Mouse (Mus musculus) colon, adult 2 months (tissue): ENCODE results near the gene Lrrc10. TPM values are rescaled to one million over a fixed set of nuclear protein-coding genes. Genes with fewer than 3 reads are reported as not detected.

ENCODE experiments used
- polyA plus RNA-seq: library from polyadenylated mRNA; depleted of rRNA; stranded (reverse); fragments of >200 nt; gene quantifications from 2 replicates; pipeline ENCODE4 v1.2.3, GENCODE M21; 2012; rRNA removed

Lrrc10 gene
- polyA plus RNA-seq, result not detected in 2 replicates

DNA sequence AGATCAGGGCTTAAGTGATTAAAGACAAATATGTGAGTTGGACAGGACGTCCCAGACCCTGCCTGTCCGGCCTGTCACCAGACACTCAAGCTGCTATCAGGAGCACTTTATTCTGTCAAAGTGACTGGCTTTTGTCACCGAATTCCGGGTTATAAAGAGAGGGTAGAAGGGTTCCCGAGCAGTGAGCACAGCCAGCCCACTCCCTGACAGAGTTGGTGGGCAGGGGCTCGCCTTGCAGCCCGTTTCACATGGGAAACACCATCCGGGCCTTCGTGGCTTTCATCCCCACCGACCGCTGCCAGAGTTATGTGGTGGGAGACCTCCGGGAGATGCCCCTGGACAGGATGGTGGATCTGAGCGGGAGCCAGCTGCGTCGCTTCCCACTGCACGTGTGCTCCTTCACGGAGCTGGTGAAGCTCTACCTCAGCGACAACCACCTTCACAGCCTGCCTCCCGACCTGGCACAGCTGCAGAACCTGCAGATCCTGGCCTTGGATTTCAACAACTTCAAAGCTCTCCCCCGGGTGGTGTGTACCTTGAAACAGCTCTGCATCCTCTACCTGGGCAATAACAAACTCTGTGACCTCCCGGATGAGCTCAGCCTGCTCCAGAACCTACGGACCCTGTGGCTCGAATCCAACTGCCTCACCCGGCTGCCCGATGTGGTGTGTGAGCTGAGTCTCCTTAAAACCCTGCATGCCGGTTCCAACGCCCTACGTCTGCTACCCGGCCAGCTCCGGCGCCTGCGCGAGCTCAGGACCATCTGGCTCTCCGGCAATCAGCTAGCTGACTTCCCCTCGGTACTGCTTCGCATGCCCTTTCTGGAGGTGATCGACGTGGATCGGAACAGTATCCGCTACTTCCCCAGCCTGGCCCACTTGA, at the start of gene Lrrc10:
Gene Lrrc10 (plus strand): TSS at position 167 of the 882 bp plus-strand sequence.

DNA sequence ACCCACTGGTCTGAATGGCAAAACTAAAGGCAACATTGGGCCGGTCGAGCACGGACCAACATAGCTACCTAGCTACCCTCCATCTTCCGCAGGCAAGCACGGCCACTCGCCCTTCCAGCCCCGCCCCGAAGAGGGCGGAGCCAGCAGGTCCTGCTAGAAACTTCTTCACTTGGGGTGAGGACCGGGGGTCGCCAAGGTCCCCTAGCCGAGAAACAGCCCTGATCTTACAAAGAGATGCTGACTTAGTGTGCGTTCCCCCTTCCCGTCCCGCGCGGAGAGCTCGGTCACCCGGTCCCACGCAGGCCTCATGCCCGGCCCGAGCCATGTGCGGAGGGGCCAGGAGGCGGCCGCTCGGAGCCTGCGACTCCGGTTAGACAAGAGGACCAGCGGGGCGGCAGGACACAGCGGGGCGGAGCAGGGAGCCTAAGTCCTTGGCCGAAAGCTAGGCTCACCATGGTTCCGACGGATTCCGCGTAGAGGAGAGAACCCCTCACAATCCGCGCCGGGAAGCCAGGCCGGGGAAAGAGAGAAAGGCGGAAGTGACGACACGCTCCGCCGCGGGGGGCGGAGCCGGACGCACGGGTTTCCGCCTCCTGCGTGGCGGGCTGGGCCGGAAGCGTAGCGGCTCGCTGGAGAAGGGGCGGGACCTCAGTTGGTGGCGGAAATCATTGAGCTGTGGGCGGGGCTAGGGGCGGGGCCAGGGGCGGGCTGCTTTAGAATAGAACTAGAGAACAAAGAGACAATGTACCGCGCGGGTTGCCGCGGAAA, 18.3 kb downstream of the Lrrc10 start, which contains the start of gene Cct2:
Gene Cct2 (minus strand): TSS at position 561 of the 768 bp plus-strand sequence.

Other genes starting within 250 kb of the Lrrc10 start
- 0.03 and 0.07 TPM in 2 replicates for gene Myrfl, start 148.4 kb upstream of the Lrrc10 start, polyA plus RNA-seq
- gene Rab3ip, start 94.6 kb upstream of the Lrrc10 start, polyA plus RNA-seq, result 88.7 and 197 TPM in 2 replicates
- gene Gm10271, start 72.7 kb upstream of the Lrrc10 start, polyA plus RNA-seq, result not detected in 2 replicates
- 0.07 and 0.09 TPM in 2 replicates for gene Best3, start 59.0 kb upstream of the Lrrc10 start, polyA plus RNA-seq
- 41.3 and 49.1 TPM in 2 replicates for gene Cct2, start 18.5 kb downstream of the Lrrc10 start, polyA plus RNA-seq
- 8.7 and 10.5 TPM in 2 replicates for gene Frs2, start 103.2 kb downstream of the Lrrc10 start, polyA plus RNA-seq
- 21.3 and 26.1 TPM in 2 replicates for gene Yeats4, start 179.2 kb downstream of the Lrrc10 start, polyA plus RNA-seq
- not detected in 2 replicates for gene 9530003J23Rik, start 193.4 kb downstream of the Lrrc10 start, polyA plus RNA-seq
- 117 and 126 TPM in 2 replicates for gene Lyz2, start 237.0 kb downstream of the Lrrc10 start, polyA plus RNA-seq
- gene Lyz1, start 247.5 kb downstream of the Lrrc10 start, polyA plus RNA-seq, result 2.5 and 5.3 TPM in 2 replicates